Mouse (Mus musculus): ENCODE measurements around the gene Olfr1123. TPM values are rescaled to one million over a fixed set of nuclear protein-coding genes. Genes with fewer than 3 reads are reported as not detected.
"Not testable (repeated sequence)": the region's sequence is repeated elsewhere in the genome, so short reads cannot be mapped to it uniquely, and the experiment has no call there.

The Olfr1123 gene
- total and polyA plus RNA-seq, 2 experiments from 2014 or later: not detected

- not testable (repeated sequence) for H3K4me2 ChIP-seq (ENCODE audit: low read depth, low read length, poor library complexity, severe bottlenecking); H3K9me3 ChIP-seq (ENCODE audit: low read length); H3K27ac ChIP-seq (ENCODE audit: low read depth, low read length); H3K9ac ChIP-seq (replicated peaks; ENCODE audit: low read length, poor library complexity, severe bottlenecking); H3K27me3 ChIP-seq (ENCODE audit: insufficient read depth, low read length); H3K4me3 ChIP-seq (ENCODE audit: low read depth, low read length); H3K4me1 ChIP-seq (ENCODE audit: insufficient read depth, low read length); H3K36me3 ChIP-seq (ENCODE audit: insufficient read depth, low read length)
- WGBS: 76% methylated on average over 7 of the region's 7 CpGs
- ATAC-seq (ENCODE audit: low FRiP score): 0 out of 2 replicates have a peak, but pooled peaks have one; percentile 16
- peak; percentile 64 for TF ChIP-seq CTCF (IDR thresholded peaks at IDR 0.05)
- peak; percentile 53 for DNase-seq (ENCODE audit: low spot score)
Observed at GRCm38 (mm10) chr2:87394686-87395085, 21.7 kb upstream of the Olfr1123 start.

DNA sequence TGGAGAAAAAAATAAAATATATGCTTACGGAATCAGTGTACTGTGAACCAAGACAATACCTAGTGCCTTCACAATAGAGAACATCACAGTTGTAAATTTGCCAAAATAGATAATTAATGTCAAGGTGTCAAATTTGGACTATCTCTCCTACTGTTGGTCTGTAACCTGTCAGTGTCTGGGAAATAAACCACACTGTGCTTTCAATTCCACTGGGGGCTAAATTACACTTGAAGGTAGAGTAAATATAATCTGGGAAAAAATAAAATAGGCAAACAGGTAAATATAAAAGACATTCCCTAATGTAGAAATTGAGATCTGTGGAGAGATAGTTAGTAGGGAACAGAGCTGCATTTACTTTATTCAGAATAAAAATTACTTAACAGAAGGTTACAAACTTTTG, 13.5 kb downstream of the Olfr1123 start, which contains the start of gene Olfr1124:
TSS of gene Olfr1124 (plus strand) at position 301 of the 400 bp plus-strand sequence.
- Histone ChIP-seq H3K9ac (replicated peaks; ENCODE audit: low read length, poor library complexity, severe bottlenecking) (no peak within 1 kb of the TSS), H3K27ac (ENCODE audit: low read depth, low read length) (no peak within 1 kb of the TSS), H3K4me3 (ENCODE audit: low read depth, low read length) (no peak within 1 kb of the TSS), H3K36me3 (ENCODE audit: insufficient read depth, low read length) (no peaks in the 10 kb centered on the region), H3K9me3 (ENCODE audit: low read length) (no peaks in the 10 kb centered on the region), H3K4me1 (ENCODE audit: insufficient read depth, low read length) (no peaks in the 10 kb centered on the region), H3K27me3 (ENCODE audit: insufficient read depth, low read length) (no peaks in the 10 kb centered on the region), H3K4me2 (ENCODE audit: low read depth, low read length, poor library complexity, severe bottlenecking) (no peak within 1 kb of the TSS)
- DNase-seq (ENCODE audit: low spot score) (no peak), ATAC-seq (ENCODE audit: low FRiP score) (no peak)
- WGBS: 84% methylated on average over 1 of the region's 1 CpGs
- no peak for TF ChIP-seq CTCF (IDR thresholded peaks at IDR 0.05)

DNA sequence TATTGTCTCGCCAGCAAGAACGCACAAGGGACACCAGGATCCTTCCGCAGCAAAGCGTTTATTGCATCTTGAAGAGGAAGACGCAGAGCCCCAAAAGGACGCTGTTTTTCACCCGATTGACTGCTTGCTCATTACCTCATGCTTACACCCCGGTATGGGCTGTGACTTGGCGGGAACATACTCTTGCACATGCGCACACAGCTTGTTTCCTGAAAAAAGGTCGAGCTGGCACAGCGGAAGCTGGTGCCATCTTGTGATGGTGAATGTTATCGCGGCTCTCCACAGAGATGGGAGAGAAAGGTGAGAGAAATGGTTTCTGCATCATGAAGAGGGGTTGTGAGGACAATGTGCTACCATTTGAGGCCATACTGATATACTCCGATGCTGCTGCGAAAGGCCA, 21.3 kb downstream of the Olfr1123 start:
- no peaks in the 10 kb centered on the region for H3K36me3 ChIP-seq (ENCODE audit: insufficient read depth, low read length)
- H3K4me1 ChIP-seq (ENCODE audit: insufficient read depth, low read length): no peaks in the 10 kb centered on the region
- ATAC-seq (ENCODE audit: low FRiP score): no peak
- H3K9me3 ChIP-seq (ENCODE audit: low read length): no peaks in the 10 kb centered on the region
- DNase-seq (ENCODE audit: low spot score): no peak
- H3K9ac ChIP-seq (replicated peaks; ENCODE audit: low read length, poor library complexity, severe bottlenecking): no peak overlapping the region
- H3K27ac ChIP-seq (ENCODE audit: low read depth, low read length): no peak overlapping the region
- H3K27me3 ChIP-seq (ENCODE audit: insufficient read depth, low read length): no peaks in the 10 kb centered on the region
- H3K4me3 ChIP-seq (ENCODE audit: low read depth, low read length): no peak overlapping the region
- 94% methylated on average over 16 of the region's 16 CpGs for WGBS
- TF ChIP-seq CTCF (IDR thresholded peaks at IDR 0.05): no peak
- no peak overlapping the region for H3K4me2 ChIP-seq (ENCODE audit: low read depth, low read length, poor library complexity, severe bottlenecking)

- Histone ChIP-seq H3K36me3 (ENCODE audit: insufficient read depth, low read length) (no peaks in the 10 kb centered on the region), H3K4me3 (ENCODE audit: low read depth, low read length) (no peak within 1 kb of the TSS), H3K27me3 (ENCODE audit: insufficient read depth, low read length) (no peaks in the 10 kb centered on the region), H3K9me3 (ENCODE audit: low read length) (no peaks in the 10 kb centered on the region), H3K4me2 (ENCODE audit: low read depth, low read length, poor library complexity, severe bottlenecking) (no peak within 1 kb of the TSS), H3K9ac (replicated peaks; ENCODE audit: low read length, poor library complexity, severe bottlenecking) (no peak within 1 kb of the TSS), H3K27ac (ENCODE audit: low read depth, low read length) (no peak within 1 kb of the TSS), H3K4me1 (ENCODE audit: insufficient read depth, low read length) (no peaks in the 10 kb centered on the region)
- ATAC-seq (ENCODE audit: low FRiP score) (no peak), DNase-seq (ENCODE audit: low spot score) (no peak)
- no peak for TF ChIP-seq CTCF (IDR thresholded peaks at IDR 0.05)
Observed at GRCm38 (mm10) chr2:87453662-87454061, 37.2 kb downstream of the Olfr1123 start, which contains the start of gene Olfr1126. Gene Olfr1126, plus strand, starts transcription at chr2:87453962.

DNA sequence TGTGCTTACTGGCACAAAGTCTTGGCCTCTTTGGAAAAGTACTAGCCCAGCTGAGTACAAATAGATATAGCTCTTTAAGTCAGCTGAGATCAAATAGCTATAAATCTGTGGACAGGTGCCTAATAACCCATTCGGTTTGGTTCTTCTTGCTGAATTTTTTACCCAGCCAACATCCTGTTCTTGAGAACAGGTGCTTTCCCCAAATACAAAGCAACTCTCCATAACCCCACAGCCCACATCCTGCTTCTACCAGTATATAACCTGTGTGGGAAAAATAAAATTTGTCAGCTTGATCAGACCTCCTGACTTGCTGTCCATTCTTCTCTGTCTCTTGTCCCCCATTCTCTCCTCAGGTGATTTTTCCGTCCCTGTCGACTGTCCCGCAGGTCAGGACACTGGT, 45.3 kb downstream of the Olfr1123 start:
- 95% methylated on average over 4 of the region's 4 CpGs for WGBS
- DNase-seq (ENCODE audit: low spot score): no peak
- TF ChIP-seq CTCF (IDR thresholded peaks at IDR 0.05): no peak

More for the DNA sequence above, 45.3 kb downstream of the Olfr1123 start:
- Histone ChIP-seq H3K4me2 (ENCODE audit: low read depth, low read length, poor library complexity, severe bottlenecking) (no peak overlapping the region), H3K4me1 (ENCODE audit: insufficient read depth, low read length) (no peaks in the 10 kb centered on the region), H3K36me3 (ENCODE audit: insufficient read depth, low read length) (no peaks in the 10 kb centered on the region), H3K27ac (ENCODE audit: low read depth, low read length) (no peak overlapping the region), H3K9ac (replicated peaks; ENCODE audit: low read length, poor library complexity, severe bottlenecking) (no peak overlapping the region), H3K4me3 (ENCODE audit: low read depth, low read length) (no peak overlapping the region), H3K9me3 (ENCODE audit: low read length) (no peaks in the 10 kb centered on the region), H3K27me3 (ENCODE audit: insufficient read depth, low read length) (no peaks in the 10 kb centered on the region)
- ATAC-seq (ENCODE audit: low FRiP score): no peak

Other genes starting within 250 kb of the Olfr1123 start
- not detected in 2 replicates for gene Olfr1112, start 228.8 kb upstream of the Olfr1123 start, total RNA-seq (2014; rRNA removed)
- gene Olfr1112, start 228.8 kb upstream of the Olfr1123 start, polyA plus RNA-seq (2015; fragmentation: Nextera tagmentation; extraction: Ambion mirVana): not detected in 2 replicates
- gene Olfr1113, start 207.7 kb upstream of the Olfr1123 start, total RNA-seq (2014; rRNA removed): not detected in 2 replicates
- gene Olfr1113, start 207.7 kb upstream of the Olfr1123 start, polyA plus RNA-seq (2015; fragmentation: Nextera tagmentation; extraction: Ambion mirVana): not detected in 2 replicates
- not detected in 2 replicates for gene Olfr1115, start 168.6 kb upstream of the Olfr1123 start, total RNA-seq (2014; rRNA removed)
- gene Olfr1115, start 168.6 kb upstream of the Olfr1123 start, polyA plus RNA-seq (2015; fragmentation: Nextera tagmentation; extraction: Ambion mirVana): not detected in 2 replicates
- gene Olfr1116, start 149.1 kb upstream of the Olfr1123 start, total RNA-seq (2014; rRNA removed): not detected in 2 replicates
- not detected in 2 replicates for gene Olfr1116, start 149.1 kb upstream of the Olfr1123 start, polyA plus RNA-seq (2015; fragmentation: Nextera tagmentation; extraction: Ambion mirVana)
- gene Olfr1118, start 109.1 kb upstream of the Olfr1123 start, total RNA-seq (2014; rRNA removed): not detected in 2 replicates
- gene Olfr1118, start 109.1 kb upstream of the Olfr1123 start, polyA plus RNA-seq (2015; fragmentation: Nextera tagmentation; extraction: Ambion mirVana): not detected in 2 replicates
- not detected in 2 replicates for gene Olfr1120, start 61.8 kb upstream of the Olfr1123 start, total RNA-seq (2014; rRNA removed)
- gene Olfr1120, start 61.8 kb upstream of the Olfr1123 start, polyA plus RNA-seq (2015; fragmentation: Nextera tagmentation; extraction: Ambion mirVana): not detected in 2 replicates
- gene Olfr1121, start 46.7 kb upstream of the Olfr1123 start, total RNA-seq (2014; rRNA removed): not detected in 2 replicates
- gene Olfr1121, start 46.7 kb upstream of the Olfr1123 start, polyA plus RNA-seq (2015; fragmentation: Nextera tagmentation; extraction: Ambion mirVana): not detected in 2 replicates
- not detected in 2 replicates for gene Olfr1122, start 30.8 kb upstream of the Olfr1123 start, total RNA-seq (2014; rRNA removed)
- not detected in 2 replicates for gene Olfr1122, start 30.8 kb upstream of the Olfr1123 start, polyA plus RNA-seq (2015; fragmentation: Nextera tagmentation; extraction: Ambion mirVana)
- not detected in 2 replicates for gene Olfr1124, start 13.6 kb downstream of the Olfr1123 start, total RNA-seq (2014; rRNA removed)
- 0.10 TPM in 1 of 2 replicates, not detected in the other for gene Olfr1124, start 13.6 kb downstream of the Olfr1123 start, polyA plus RNA-seq (2015; fragmentation: Nextera tagmentation; extraction: Ambion mirVana)
- gene Olfr1126, start 37.3 kb downstream of the Olfr1123 start, total RNA-seq (2014; rRNA removed): not detected in 2 replicates
- not detected in 2 replicates for gene Olfr1126, start 37.3 kb downstream of the Olfr1123 start, polyA plus RNA-seq (2015; fragmentation: Nextera tagmentation; extraction: Ambion mirVana)
- gene Pramel7, start 80.5 kb downstream of the Olfr1123 start, total RNA-seq (2014; rRNA removed): not detected in 2 replicates
- not detected in 2 replicates for gene Pramel7, start 80.5 kb downstream of the Olfr1123 start, polyA plus RNA-seq (2015; fragmentation: Nextera tagmentation; extraction: Ambion mirVana)
- gene Pramel6, start 89.9 kb downstream of the Olfr1123 start, total RNA-seq (2014; rRNA removed): not detected in 2 replicates
- gene Pramel6, start 89.9 kb downstream of the Olfr1123 start, polyA plus RNA-seq (2015; fragmentation: Nextera tagmentation; extraction: Ambion mirVana): not detected in 2 replicates
- gene Olfr153, start 115.2 kb downstream of the Olfr1123 start, total RNA-seq (2014; rRNA removed): 0.52 TPM in 1 of 2 replicates, not detected in the other
- gene Olfr153, start 115.2 kb downstream of the Olfr1123 start, polyA plus RNA-seq (2015; fragmentation: Nextera tagmentation; extraction: Ambion mirVana): not detected in 2 replicates
- not detected in 2 replicates for gene Olfr1128, start 128.9 kb downstream of the Olfr1123 start, total RNA-seq (2014; rRNA removed)
- not detected in 2 replicates for gene Olfr1128, start 128.9 kb downstream of the Olfr1123 start, polyA plus RNA-seq (2015; fragmentation: Nextera tagmentation; extraction: Ambion mirVana)
- not detected in 2 replicates for gene Olfr1129, start 157.3 kb downstream of the Olfr1123 start, total RNA-seq (2014; rRNA removed)
- gene Olfr1129, start 157.3 kb downstream of the Olfr1123 start, polyA plus RNA-seq (2015; fragmentation: Nextera tagmentation; extraction: Ambion mirVana): not detected in 2 replicates
- gene Olfr1130, start 189.6 kb downstream of the Olfr1123 start, total RNA-seq (2014; rRNA removed): not detected in 2 replicates
- not detected in 2 replicates for gene Olfr1130, start 189.6 kb downstream of the Olfr1123 start, polyA plus RNA-seq (2015; fragmentation: Nextera tagmentation; extraction: Ambion mirVana)
- gene Olfr1131, start 210.5 kb downstream of the Olfr1123 start, total RNA-seq (2014; rRNA removed): 0.38 TPM in 1 of 2 replicates, not detected in the other
- not detected in 2 replicates for gene Olfr1131, start 210.5 kb downstream of the Olfr1123 start, polyA plus RNA-seq (2015; fragmentation: Nextera tagmentation; extraction: Ambion mirVana)
- gene Olfr1132, start 220.9 kb downstream of the Olfr1123 start, total RNA-seq (2014; rRNA removed): not detected in 2 replicates
- gene Olfr1132, start 220.9 kb downstream of the Olfr1123 start, polyA plus RNA-seq (2015; fragmentation: Nextera tagmentation; extraction: Ambion mirVana): not detected in 2 replicates
- not detected in 2 replicates for gene Olfr1133, start 230.7 kb downstream of the Olfr1123 start, total RNA-seq (2014; rRNA removed)
- not detected in 2 replicates for gene Olfr1133, start 230.7 kb downstream of the Olfr1123 start, polyA plus RNA-seq (2015; fragmentation: Nextera tagmentation; extraction: Ambion mirVana)
- not detected in 2 replicates for gene Olfr1134, start 241.8 kb downstream of the Olfr1123 start, total RNA-seq (2014; rRNA removed)
- gene Olfr1134, start 241.8 kb downstream of the Olfr1123 start, polyA plus RNA-seq (2015; fragmentation: Nextera tagmentation; extraction: Ambion mirVana): not detected in 2 replicates